Mouse (Mus musculus) gastrocnemius, postnatal 36 days (tissue): ENCODE results near the gene Ppef2. TPM values are rescaled to one million over a fixed set of nuclear protein-coding genes. Genes with fewer than 3 reads are reported as not detected.
"Not testable (repeated sequence)": the region's sequence is repeated elsewhere in the genome, so short reads cannot be mapped to it uniquely, and the experiment has no call there.

Experiments used
- DNase-seq, 2 experiments: peaks; one replicate each; pipeline ENCODE4 v3.0.0; 2022
- intact Hi-C: fragments of 180-260 bp; cut with DNase I; formaldehyde crosslinking; loops from one replicate; pipeline ENCODE4 v1.15.1; 2025
- total RNA-seq, 2 experiments: library from RNA; stranded (reverse); gene quantifications; 2 replicates each; pipeline ENCODE4 v1.2.3; 2021

Ppef2 gene
- total RNA-seq, 2 experiments from 2014 or later: not detected

DNA sequence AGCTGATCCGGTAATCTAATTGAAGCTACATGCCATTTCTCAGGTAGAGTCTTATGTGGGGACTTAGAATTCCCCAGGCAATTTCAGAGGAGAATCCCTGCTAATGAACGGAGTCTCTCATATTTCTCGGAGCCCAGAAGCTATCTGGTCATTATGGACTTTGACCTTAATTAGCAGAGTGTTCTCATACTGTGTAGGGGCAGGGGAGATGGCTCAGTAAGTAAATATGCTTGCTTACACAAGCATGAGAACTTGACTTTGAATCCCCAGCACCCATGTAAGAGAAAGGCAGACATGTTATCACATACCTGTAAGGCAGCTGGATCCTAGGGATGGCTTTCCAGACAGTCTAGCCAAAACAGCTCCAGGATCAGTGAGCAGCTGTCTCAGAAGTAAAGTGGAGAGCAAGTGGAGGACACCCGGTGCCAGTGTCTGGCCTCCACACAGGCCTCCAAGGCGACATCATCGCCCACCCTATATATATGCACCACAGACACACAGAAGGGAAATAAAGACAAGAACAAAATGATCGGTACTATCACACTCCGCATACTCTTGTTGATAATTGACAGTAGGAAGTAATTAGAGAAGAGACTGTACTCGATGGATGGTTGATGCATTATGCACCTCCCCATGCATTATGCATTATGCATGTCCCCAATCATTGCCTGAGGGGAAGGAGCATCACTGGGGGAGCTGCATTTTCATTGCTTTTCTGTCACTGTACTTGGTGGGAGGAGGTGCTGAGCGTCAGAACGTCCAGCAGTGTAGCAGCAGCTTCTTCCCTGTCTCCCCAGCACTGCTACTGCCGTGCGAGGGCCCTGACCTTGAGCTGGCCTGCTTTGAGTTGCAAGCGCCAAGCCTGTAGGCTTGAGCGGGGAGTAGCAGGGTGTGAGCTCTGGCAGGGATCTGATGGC lies 58.9 kb downstream of the Ppef2 start:
- intact Hi-C loops: loop anchor here (5.0 kb wide), 1 partner anchor 40 kb away; no protein-coding TSS in a partner anchor
- no peak for DNase-seq

DNA sequence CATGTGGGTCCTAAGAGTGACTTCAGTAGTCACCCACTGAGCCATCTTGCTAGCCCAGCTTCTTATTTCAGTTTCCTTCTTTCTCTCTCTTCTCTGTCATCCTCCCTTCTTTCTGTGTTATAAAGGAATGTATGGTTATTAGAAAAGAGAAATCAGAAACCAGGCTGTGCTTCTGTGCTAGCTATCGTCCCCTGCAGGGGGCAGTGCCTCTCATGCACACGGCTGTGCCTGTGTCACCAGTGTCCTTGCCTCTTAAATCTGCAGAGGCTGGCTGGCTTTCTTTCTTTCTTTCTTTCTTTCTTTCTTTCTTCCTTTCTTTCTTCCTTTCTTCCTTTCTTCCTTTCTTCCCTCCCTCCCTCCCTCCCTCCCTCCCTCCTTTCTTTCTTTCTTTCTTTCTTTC lies 60.4 kb downstream of the Ppef2 start:
- intact Hi-C loops: loop anchor here (5.0 kb wide), 1 partner anchor 42 kb away; no protein-coding TSS in a partner anchor

DNA sequence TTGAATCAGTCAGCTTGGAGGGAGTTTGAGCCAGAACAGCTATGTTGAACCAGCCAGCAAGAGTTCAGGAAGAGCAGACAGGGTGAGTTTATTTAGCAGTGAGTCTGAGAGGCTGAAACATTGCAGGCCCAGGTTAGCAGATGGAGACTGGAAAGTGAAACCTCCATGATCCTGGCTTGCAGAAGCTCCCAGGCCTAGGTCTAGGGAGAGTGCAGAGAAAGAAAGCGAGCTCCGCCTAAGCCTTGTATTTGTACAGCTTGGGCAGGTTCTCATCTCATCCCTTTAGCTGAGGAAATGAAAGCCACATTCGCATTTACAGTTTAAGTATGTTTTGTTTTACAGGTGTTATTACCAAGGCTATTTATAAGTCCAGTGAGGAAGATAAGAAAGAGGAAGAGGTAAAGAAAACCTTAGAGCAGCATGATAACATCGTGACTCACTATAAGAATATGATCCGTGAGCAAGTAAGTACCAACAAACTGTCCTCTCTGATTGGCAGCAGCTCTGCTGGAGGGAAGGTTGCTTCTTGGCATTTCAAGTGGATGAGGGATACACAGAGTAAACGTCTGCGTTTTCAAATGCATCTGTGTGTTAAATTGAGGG lies 67.1 kb downstream of the Ppef2 start:
- intact Hi-C loops: loop anchor here (10.0 kb wide), 1 partner anchor 216 kb away; no protein-coding TSS in a partner anchor
- DNase-seq: no peak

More for the DNA sequence above, 60.4 kb downstream of the Ppef2 start:
- DNase-seq: not testable (repeated sequence)

DNA sequence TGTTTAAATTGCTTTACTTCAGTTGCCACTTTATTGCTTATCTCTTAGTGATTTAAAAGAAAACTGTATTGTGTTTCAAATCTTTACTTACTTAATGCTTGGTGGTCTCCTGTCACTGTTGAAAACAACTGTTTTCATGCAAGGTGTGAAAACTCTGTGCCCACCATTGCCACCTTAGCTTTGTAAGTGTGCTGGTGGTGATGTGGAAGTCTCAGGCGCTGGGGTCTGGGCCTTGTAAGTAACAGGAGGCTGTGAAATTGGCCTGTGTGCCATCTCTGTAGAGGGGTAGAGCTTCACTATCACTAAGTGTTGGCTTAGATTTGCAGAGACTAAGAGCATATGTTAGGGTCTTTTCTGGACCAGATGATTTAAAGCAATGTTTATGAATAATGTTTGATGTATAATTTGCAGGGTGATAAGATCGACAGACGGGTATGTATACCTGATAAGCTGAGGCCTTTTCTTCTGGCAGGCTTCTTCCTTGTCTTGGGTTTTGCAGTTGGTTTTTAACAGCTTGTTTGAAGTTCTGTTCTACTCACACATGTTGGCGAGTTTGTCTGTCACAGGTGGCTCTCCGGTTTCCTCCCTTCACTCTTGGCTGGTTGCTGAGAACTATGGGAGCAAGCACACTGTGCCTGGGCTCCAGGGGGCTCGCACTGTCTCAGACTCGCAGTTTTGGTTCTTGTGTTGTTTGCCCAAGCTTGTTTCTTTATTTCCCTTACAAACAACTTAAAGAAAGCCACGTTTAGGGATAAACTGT lies 72.8 kb downstream of the Ppef2 start:
- intact Hi-C loops: loop anchor here (10.0 kb wide), 1 partner anchor 222 kb away; no protein-coding TSS in a partner anchor
- DNase-seq: no peak

Other genes starting within 250 kb of the Ppef2 start
- gene Cdkl2, start 212.4 kb downstream of the Ppef2 start, total RNA-seq: 1 to 10 TPM; 3.2 to 3.4 TPM
- 10 to 100 TPM; 51.1 to 52.6 TPM for gene G3bp2, start 172.6 kb downstream of the Ppef2 start, total RNA-seq
- 10 to 100 TPM; 56.2 to 60.0 TPM for gene Uso1, start 118.3 kb downstream of the Ppef2 start, total RNA-seq
- not detected for gene U90926, start 40.9 kb downstream of the Ppef2 start, total RNA-seq
- gene Naaa, start 21.9 kb upstream of the Ppef2 start, total RNA-seq: 1 to 10 TPM; 4.4 to 5.3 TPM
- gene Sdad1, start 54.2 kb upstream of the Ppef2 start, total RNA-seq: 10 to 100 TPM; 13.4 to 18.1 TPM
- under 1 TPM; 0.41 to 0.47 TPM for gene Cxcl9, start 71.8 kb upstream of the Ppef2 start, total RNA-seq
- 100 to 1,000 TPM; 384 to 415 TPM for gene Art3, start 75.5 kb upstream of the Ppef2 start, total RNA-seq
- under 1 TPM in 1 of 2 experiments, not detected in 1; 0.23 TPM for gene Cxcl10, start 92.6 kb upstream of the Ppef2 start, total RNA-seq
- 1 to 10 TPM; 8.1 to 8.2 TPM for gene Nup54, start 178.9 kb upstream of the Ppef2 start, total RNA-seq